Mouse (Mus musculus) erythroblast, embryonic 14.5 days (primary cell): Measurements from ENCODE around the gene Sec61a2.

Source experiments
- GATA1 ChIP-seq: IDR thresholded peaks from 2 replicates; pipeline ENCODE4 v1.6.1; 2012; ENCODE audit warnings: low read length, inconsistent platforms, mixed read lengths
- TAL1 ChIP-seq: IDR thresholded peaks from 3 replicates; pipeline ENCODE4 v1.6.1; 2012; ENCODE audit warnings: low read length, inconsistent platforms, mixed read lengths

DNA sequence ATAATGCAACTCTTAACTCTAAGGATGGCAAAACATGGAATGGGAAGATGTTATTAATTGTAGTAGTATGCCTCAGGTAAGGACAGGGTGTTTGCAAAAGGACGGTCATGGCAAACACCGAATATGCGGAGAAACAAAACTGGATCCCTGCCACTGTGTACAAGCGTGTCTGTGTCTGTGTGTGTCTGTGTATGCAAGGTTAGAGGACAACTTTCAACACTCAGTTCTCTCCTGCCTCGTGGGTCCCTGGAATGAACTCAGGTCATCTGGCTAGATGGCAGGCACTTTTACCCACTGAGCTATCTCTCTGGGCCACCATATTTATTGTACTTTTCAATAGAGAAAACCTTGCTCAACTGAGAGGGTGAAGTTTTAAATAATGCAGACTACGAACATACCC, 72.8 kb downstream of the Sec61a2 start:
- TF ChIP-seq GATA1 (no peak), TAL1 (no peak)
